Mouse (Mus musculus): Measurements from ENCODE around the gene Acvr1b.

Gene Acvr1b

GRCm38 (mm10) chr15:101194951-101195823 is 21.3 kb downstream of the Acvr1b start:
- in situ Hi-C loops (cut with MboI; ENCODE audit: low sequenced_read_pairs): no loop called here

- in situ Hi-C loops (cut with MboI; ENCODE audit: low sequenced_read_pairs): no loop called here
These were observed 22.4 kb downstream of the Acvr1b start for GRCm38 (mm10) chr15:101196079-101196795.

- in situ Hi-C loops (cut with MboI; ENCODE audit: low sequenced_read_pairs): no loop called here
These were observed 23.1 kb downstream of the Acvr1b start for GRCm38 (mm10) chr15:101196961-101197360.

- in situ Hi-C loops (cut with MboI; ENCODE audit: low sequenced_read_pairs): no loop called here
These were observed 23.8 kb downstream of the Acvr1b start for GRCm38 (mm10) chr15:101197497-101198179.

GRCm38 (mm10) chr15:101198218-101198617 is 24.4 kb downstream of the Acvr1b start:
- in situ Hi-C loops (cut with MboI; ENCODE audit: low sequenced_read_pairs): no loop called here

GRCm38 (mm10) chr15:101198850-101199249 is 25.0 kb downstream of the Acvr1b start:
- in situ Hi-C loops (cut with MboI; ENCODE audit: low sequenced_read_pairs): no loop called here

GRCm38 (mm10) chr15:101200777-101201295 is 27.0 kb downstream of the Acvr1b start:
- in situ Hi-C loops (cut with MboI; ENCODE audit: low sequenced_read_pairs): no loop called here

GRCm38 (mm10) chr15:101201414-101201813 is 27.5 kb downstream of the Acvr1b start:
- in situ Hi-C loops (cut with MboI; ENCODE audit: low sequenced_read_pairs): no loop called here

- in situ Hi-C loops (cut with MboI; ENCODE audit: low sequenced_read_pairs): no loop called here
These were observed 29.8 kb downstream of the Acvr1b start for GRCm38 (mm10) chr15:101203673-101204072.

- in situ Hi-C loops (cut with MboI; ENCODE audit: low sequenced_read_pairs): no loop called here
These were observed 30.9 kb downstream of the Acvr1b start for GRCm38 (mm10) chr15:101204781-101205180.

- in situ Hi-C loops (cut with MboI; ENCODE audit: low sequenced_read_pairs): no loop called here
These were observed 36.4 kb downstream of the Acvr1b start for GRCm38 (mm10) chr15:101210228-101210627.

- in situ Hi-C loops (cut with MboI; ENCODE audit: low sequenced_read_pairs): no loop called here
These were observed 37.2 kb downstream of the Acvr1b start for GRCm38 (mm10) chr15:101210998-101211613.

- in situ Hi-C loops (cut with MboI; ENCODE audit: low sequenced_read_pairs): no loop called here
These were observed 38.6 kb downstream of the Acvr1b start for GRCm38 (mm10) chr15:101212435-101212834.

GRCm38 (mm10) chr15:101215136-101215535 is 41.3 kb downstream of the Acvr1b start:
- in situ Hi-C loops (cut with MboI; ENCODE audit: low sequenced_read_pairs): no loop called here

- in situ Hi-C loops (cut with MboI; ENCODE audit: low sequenced_read_pairs): no loop called here
These were observed 42.2 kb downstream of the Acvr1b start for GRCm38 (mm10) chr15:101216036-101216435.

GRCm38 (mm10) chr15:101220905-101221297 is 47.0 kb downstream of the Acvr1b start:
- in situ Hi-C loops (cut with MboI; ENCODE audit: low sequenced_read_pairs): no loop called here

GRCm38 (mm10) chr15:101221298-101222104 is 47.6 kb downstream of the Acvr1b start:
- in situ Hi-C loops (cut with MboI; ENCODE audit: low sequenced_read_pairs): no loop called here

- in situ Hi-C loops (cut with MboI; ENCODE audit: low sequenced_read_pairs): no loop called here
These were observed 49.1 kb downstream of the Acvr1b start for GRCm38 (mm10) chr15:101222897-101223482.

- in situ Hi-C loops (cut with MboI; ENCODE audit: low sequenced_read_pairs): no loop called here
These were observed 49.7 kb downstream of the Acvr1b start for GRCm38 (mm10) chr15:101223596-101223995.
